In genomic region chr13:24157560-24158011, GRCm38 (mm10) we compare ENCODE assay signal across 22 mouse cellular contexts.
DNase-seq lines count a peak whose midpoint lies in the region; ATAC-seq and TF ChIP-seq lines count a peak whose summit lies in the region.
"Had no signal": no experiment of that assay in that cellular context is flagged by ENCODE, and none has a peak within 500 bp of the region (broad histone marks: within the 10 kb centered on the region; RNA-seq: fewer than 3 reads in every experiment).

No protein-coding gene starts in this region.

- no peaks in the 10 kb centered on the region for H3K9me3 ChIP-seq in forebrain, embryonic 15.5 days
- no peaks in the 10 kb centered on the region for H3K9me3 ChIP-seq in forebrain, embryonic 12.5 days
- H3K9me3 ChIP-seq: embryonic facial prominence, embryonic 12.5 days; hindbrain, embryonic 12.5 days; limb, embryonic 12.5 days; midbrain, embryonic 12.5 days had no signal

- intact Hi-C loops in left cerebral cortex, postnatal 4 days (cut with DNase I): no loop called here
- intact Hi-C loops in gastrocnemius, adult 2 months (cut with DNase I): no loop called here

- H3K4me1 ChIP-seq in forebrain, embryonic 15.5 days: peaks cover 6% of the 10 kb centered on the region; the same call in 1 of the 2 replicates
- peaks cover 6% of the 10 kb centered on the region; the same call in 1 of the 2 replicates for H3K4me1 ChIP-seq in forebrain, embryonic 12.5 days

- no peak overlapping the region for H3K4me3 ChIP-seq in forebrain, embryonic 15.5 days
- no peak overlapping the region for H3K4me3 ChIP-seq in forebrain, embryonic 12.5 days (replicated peaks)
- no peak overlapping the region for H3K4me3 ChIP-seq in gastrocnemius, adult 2 months
- H3K4me3 ChIP-seq: embryonic facial prominence, embryonic 12.5 days; heart, adult 2 months; hindbrain, embryonic 12.5 days; layer of hippocampus, adult 2 months; limb, embryonic 12.5 days; midbrain, embryonic 12.5 days had no signal

- TF ChIP-seq CTCF in gastrocnemius, adult 2 months (IDR thresholded peaks at IDR 0.05): no peak

- no peaks in the 10 kb centered on the region for H3K27me3 ChIP-seq in forebrain, embryonic 15.5 days
- H3K27me3 ChIP-seq in forebrain, embryonic 12.5 days: no peaks in the 10 kb centered on the region
- H3K27me3 ChIP-seq: embryonic facial prominence, embryonic 12.5 days; hindbrain, embryonic 12.5 days; limb, embryonic 12.5 days; midbrain, embryonic 12.5 days had no signal

- peak; percentile 16 for DNase-seq in left cerebral cortex, adult 11 months (ENCODE audit: low spot score)
- DNase-seq in left cerebral cortex, postnatal 4 days: no peak
- peak; percentile 39 for DNase-seq in right cerebral cortex, adult 18-20 months
- no peak for DNase-seq in right cerebral cortex, adult 2 months (ENCODE audit: low spot score in 2 of 2)
- DNase-seq in gastrocnemius, adult 2 months: no peak
- DNase-seq: adrenal gland, postnatal 25 days; cerebellum, adult 11-12 months; gastrocnemius, postnatal 25 days; heart, adult 2 months; kidney, postnatal 25 days; lung, adult 2 months; lung, postnatal 14 days; right cerebral cortex, postnatal 25 days; spleen, adult 18-20 months had no signal

- no peak overlapping the region for H3K4me2 ChIP-seq in forebrain, embryonic 15.5 days (replicated peaks)
- no peak overlapping the region for H3K4me2 ChIP-seq in forebrain, embryonic 12.5 days
- H3K4me2 ChIP-seq: embryonic facial prominence, embryonic 12.5 days; hindbrain, embryonic 12.5 days; limb, embryonic 12.5 days; midbrain, embryonic 12.5 days had no signal

- no peak overlapping the region for H3K27ac ChIP-seq in forebrain, embryonic 15.5 days (replicated peaks)
- no peak overlapping the region for H3K27ac ChIP-seq in forebrain, embryonic 12.5 days
- no peak overlapping the region for H3K27ac ChIP-seq in gastrocnemius, adult 2 months
- H3K27ac ChIP-seq: embryonic facial prominence, embryonic 12.5 days; heart, adult 2 months; hindbrain, embryonic 12.5 days; layer of hippocampus, adult 2 months; limb, embryonic 12.5 days; midbrain, embryonic 12.5 days had no signal

- no peaks in the 10 kb centered on the region for H3K36me3 ChIP-seq in forebrain, embryonic 15.5 days
- no peaks in the 10 kb centered on the region for H3K36me3 ChIP-seq in forebrain, embryonic 12.5 days (replicated peaks)
- H3K36me3 ChIP-seq: embryonic facial prominence, embryonic 12.5 days; hindbrain, embryonic 12.5 days; limb, embryonic 12.5 days; midbrain, embryonic 12.5 days had no signal

- WGBS in forebrain, embryonic 15.5 days: 63% methylated on average over 10 of the region's 10 CpGs
- WGBS in forebrain, embryonic 12.5 days: 84% methylated on average over 10 of the region's 10 CpGs

- H3K9ac ChIP-seq in forebrain, embryonic 15.5 days (replicated peaks): no peak overlapping the region
- H3K9ac ChIP-seq in forebrain, embryonic 12.5 days: no peak overlapping the region
- H3K9ac ChIP-seq: embryonic facial prominence, embryonic 12.5 days; hindbrain, embryonic 12.5 days; limb, embryonic 12.5 days; midbrain, embryonic 12.5 days had no signal

- peak; percentile 89 for ATAC-seq in forebrain, embryonic 15.5 days (replicated peaks)
- ATAC-seq in forebrain, embryonic 12.5 days (ENCODE audit: low FRiP score): no peak
- ATAC-seq: intestine, postnatal 0 days had no signal

Comparison
In these comparisons a context has a peak if more than half of its experiments do, and no peak if none do; other contexts are left out.
1. DNase-seq: peak in left cerebral cortex, adult 11 months (single experiment) and right cerebral cortex, adult 18-20 months (single experiment); none in left cerebral cortex, postnatal 4 days (single experiment), right cerebral cortex, adult 2 months (0 of 2) and gastrocnemius, adult 2 months (single experiment).